Mouse (Mus musculus) MEL (cell line): ENCODE data around the gene Siah1a. TPM values are rescaled to one million over a fixed set of nuclear protein-coding genes. Genes with fewer than 3 reads are reported as not detected.

Source experiments
- DNase-seq: peaks from one replicate; pipeline ENCODE4 v3.0.0; 2011; ENCODE audit warnings: low read depth, low spot score
- H3K27ac ChIP-seq: 2 replicates; pipeline ENCODE4 v1.5.1; 2012; ENCODE audit warnings: low read depth, mild to moderate bottlenecking, control low read depth, low read length, moderate library complexity; ENCODE audit not compliant: control insufficient read depth
- H3K27me3 ChIP-seq, 2 experiments: fragments of 150-350 bp in 1 of 2; sonication (generic) in 1 of 2; 2 replicates each; pipeline ENCODE4 v1.6.1; 2012; ENCODE audit warnings: low read length in 2 of 2, mild to moderate bottlenecking in 2 of 2, improper control_type of control experiment in 1 of 2, moderate library complexity in 1 of 2; ENCODE audit not compliant: insufficient read depth in 2 of 2, control insufficient read depth in 1 of 2
- H3K36me3 ChIP-seq, 2 experiments: 2 replicates each; pipeline ENCODE4 v1.6.1; 2012 to 2014; ENCODE audit warnings: low read length in 2 of 2, improper control_type of control experiment in 1 of 2, inconsistent platforms in 1 of 2, mild to moderate bottlenecking in 1 of 2; ENCODE audit not compliant: insufficient read depth in 2 of 2, control insufficient read depth in 1 of 2
- H3K4me1 ChIP-seq, 2 experiments: fragments of 150-350 bp in 1 of 2; sonication (generic) in 1 of 2; 2 replicates each; pipeline ENCODE4 v1.6.1; 2012; ENCODE audit warnings: low read length in 2 of 2, improper control_type of control experiment in 1 of 2, mild to moderate bottlenecking in 1 of 2; ENCODE audit not compliant: insufficient read depth in 2 of 2, control insufficient read depth in 1 of 2
- H3K4me3 ChIP-seq, 2 experiments: fragments of 150-350 bp in 1 of 2; sonication (generic) in 1 of 2; 2 replicates each; pipeline ENCODE4 v1.5.1; 2012; ENCODE audit warnings: low read depth in 2 of 2, low read length in 2 of 2, mild to moderate bottlenecking in 2 of 2, moderate library complexity in 2 of 2, control low read depth in 1 of 2, improper control_type of control experiment in 1 of 2; ENCODE audit not compliant: control insufficient read depth in 1 of 2, insufficient read depth in 1 of 2
- H3K79me2 ChIP-seq: 2 replicates; pipeline ENCODE4 v1.6.1; 2012; ENCODE audit warnings: mild to moderate bottlenecking, low read length, moderate library complexity; ENCODE audit not compliant: control insufficient read depth, poor library complexity, insufficient read depth
- H3K9ac ChIP-seq: 2 replicates; pipeline ENCODE4 v1.6.1; 2012; ENCODE audit warnings: low read depth, mild to moderate bottlenecking, control low read depth, low read length, moderate library complexity; ENCODE audit not compliant: control insufficient read depth, poor library complexity, severe bottlenecking
- H3K9me3 ChIP-seq: fragments of 150-350 bp; sonication (generic); replicated peaks from 2 replicates; pipeline ENCODE4 v1.6.1; 2012; ENCODE audit warnings: mild to moderate bottlenecking, low read length, improper control_type of control experiment, moderate library complexity; ENCODE audit not compliant: insufficient read depth
- BHLHE40 ChIP-seq: IDR thresholded peaks from 2 replicates; pipeline ENCODE4 v1.6.1; 2012; ENCODE audit warnings: low read depth, mild to moderate bottlenecking, inconsistent platforms, low read length, improper control_type of control experiment, borderline replicate concordance
- CHD1 ChIP-seq: IDR thresholded peaks from 2 replicates; pipeline ENCODE4 v1.6.1; 2012; ENCODE audit warnings: low read depth, mild to moderate bottlenecking, inconsistent platforms, low read length, improper control_type of control experiment
- CHD2 ChIP-seq: IDR thresholded peaks from 2 replicates; pipeline ENCODE4 v1.6.1; 2011; ENCODE audit warnings: low read length, improper control_type of control experiment
- CTCF ChIP-seq, 3 experiments: IDR thresholded peaks in 2 of 3; conservative IDR thresholded peaks in 1 of 3; 2 replicates each; pipeline ENCODE4 v1.5.1; 2011 to 2012; ENCODE audit warnings: low read length in 3 of 3, low read depth in 2 of 3, mild to moderate bottlenecking in 2 of 3, improper control_type of control experiment in 1 of 3, inconsistent platforms in 1 of 3, mixed read lengths in 1 of 3, moderate library complexity in 1 of 3; ENCODE audit not compliant: control insufficient read depth in 1 of 3, insufficient read depth in 1 of 3, poor library complexity in 1 of 3, severe bottlenecking in 1 of 3
- EP300 ChIP-seq, 2 experiments: IDR thresholded peaks; 2 replicates each; pipeline ENCODE4 v1.6.1; 2011; ENCODE audit warnings: improper control_type of control experiment in 2 of 2, low read length in 2 of 2, low read depth in 1 of 2, mild to moderate bottlenecking in 1 of 2
- ETS1 ChIP-seq: IDR thresholded peaks from 2 replicates; pipeline ENCODE4 v1.6.1; 2012; ENCODE audit warnings: low read depth, mild to moderate bottlenecking, inconsistent platforms, low read length, improper control_type of control experiment, moderate library complexity
- GATA1 ChIP-seq: IDR thresholded peaks from 2 replicates; pipeline ENCODE4 v1.6.1; 2011; ENCODE audit warnings: low read depth, low read length, improper control_type of control experiment
- KAT2A ChIP-seq: conservative IDR thresholded peaks from 2 replicates; pipeline ENCODE4 v1.6.1; 2012; ENCODE audit warnings: low read depth, low read length, improper control_type of control experiment, inconsistent platforms
- MAFK ChIP-seq: IDR thresholded peaks from 2 replicates; pipeline ENCODE4 v1.6.1; 2011; ENCODE audit warnings: low read depth, mild to moderate bottlenecking, low read length, improper control_type of control experiment, borderline replicate concordance
- MAX ChIP-seq: IDR thresholded peaks from 2 replicates; pipeline ENCODE4 v1.6.1; 2011; ENCODE audit warnings: low read length, improper control_type of control experiment
- MAZ ChIP-seq: IDR thresholded peaks from 2 replicates; pipeline ENCODE4 v1.6.1; 2012; ENCODE audit warnings: low read depth, mild to moderate bottlenecking, inconsistent platforms, low read length, improper control_type of control experiment
- MEF2A ChIP-seq: IDR thresholded peaks from 2 replicates; pipeline ENCODE4 v1.6.1; 2014; ENCODE audit warnings: low read depth, mild to moderate bottlenecking, inconsistent platforms, low read length, improper control_type of control experiment; ENCODE audit not compliant: poor library complexity, insufficient replicate concordance, severe bottlenecking; ENCODE audit errors: extremely low read depth
- MYB ChIP-seq: IDR thresholded peaks from 2 replicates; pipeline ENCODE4 v1.6.1; 2011; ENCODE audit warnings: mild to moderate bottlenecking, low read depth, low read length, improper control_type of control experiment
- MYC ChIP-seq: IDR thresholded peaks from 2 replicates; pipeline ENCODE4 v1.6.1; 2011; ENCODE audit warnings: low read depth, mild to moderate bottlenecking, low read length, improper control_type of control experiment, moderate library complexity
- NELFE ChIP-seq: IDR thresholded peaks from 2 replicates; pipeline ENCODE4 v1.6.1; 2011; ENCODE audit warnings: low read depth, low read length, improper control_type of control experiment
- NRF1 ChIP-seq: IDR thresholded peaks from 2 replicates; pipeline ENCODE4 v1.6.1; 2014; ENCODE audit warnings: low read depth, mild to moderate bottlenecking, inconsistent platforms, low read length, improper control_type of control experiment, moderate library complexity; ENCODE audit not compliant: poor library complexity, insufficient read depth, severe bottlenecking
- POLR2A ChIP-seq, 2 experiments: IDR thresholded peaks; 2 replicates each; pipeline ENCODE4 v1.6.1; 2011 to 2012; ENCODE audit warnings: low read length in 2 of 2, mild to moderate bottlenecking in 2 of 2, control low read depth in 1 of 2, improper control_type of control experiment in 1 of 2, low read depth in 1 of 2, moderate library complexity in 1 of 2; ENCODE audit not compliant: control insufficient read depth in 1 of 2, insufficient read depth in 1 of 2, poor library complexity in 1 of 2
- POLR2AphosphoS2 ChIP-seq: IDR thresholded peaks from 2 replicates; pipeline ENCODE4 v1.6.1; 2011; ENCODE audit warnings: low read length, improper control_type of control experiment
- RAD21 ChIP-seq: IDR thresholded peaks from 2 replicates; pipeline ENCODE4 v1.6.1; 2011; ENCODE audit warnings: mild to moderate bottlenecking, low read depth, low read length, improper control_type of control experiment
- SIN3A ChIP-seq: IDR thresholded peaks from 2 replicates; pipeline ENCODE4 v1.6.1; 2012; ENCODE audit warnings: low read length, improper control_type of control experiment, inconsistent platforms
- TAL1 ChIP-seq: IDR thresholded peaks from 2 replicates; pipeline ENCODE4 v1.6.1; 2012; ENCODE audit warnings: mild to moderate bottlenecking, inconsistent platforms, low read length, moderate library complexity, mixed read lengths
- TCF12 ChIP-seq: IDR thresholded peaks from 2 replicates; pipeline ENCODE4 v1.6.1; 2014; ENCODE audit warnings: low read depth, mild to moderate bottlenecking, inconsistent platforms, low read length, improper control_type of control experiment, moderate library complexity
- USF1 ChIP-seq: IDR thresholded peaks from 2 replicates; pipeline ENCODE4 v1.6.1; 2014; ENCODE audit warnings: low read depth, mild to moderate bottlenecking, inconsistent platforms, low read length, improper control_type of control experiment, moderate library complexity
- ZKSCAN1 ChIP-seq: IDR thresholded peaks from 2 replicates; pipeline ENCODE4 v1.6.1; 2012; ENCODE audit warnings: low read depth, mild to moderate bottlenecking, inconsistent platforms, low read length, improper control_type of control experiment, moderate library complexity
- ZMIZ1 ChIP-seq: IDR thresholded peaks from 2 replicates; pipeline ENCODE4 v1.6.1; 2012; ENCODE audit warnings: low read depth, mild to moderate bottlenecking, inconsistent platforms, low read length, improper control_type of control experiment, moderate library complexity
- polyA plus RNA-seq, 2 experiments: library from polyadenylated mRNA; stranded (reverse) in 1 of 2; unstranded in 1 of 2; fragments of >175 nt in 1 of 2; fragments of >200 nt in 1 of 2; gene quantifications; 2 replicates each; pipeline versions ENCODE4 v1.2.1 to v1.2.4; 2012; ENCODE audit warnings: low replicate concordance in 2 of 2, low read depth in 1 of 2; ENCODE audit not compliant: insufficient read length in 2 of 2, insufficient read depth in 1 of 2, missing spikeins in 1 of 2
- total RNA-seq: library from RNA; depleted of rRNA; stranded (reverse); fragments of 300-350 nt; gene quantifications from 2 replicates; pipeline ENCODE4 v1.2.3, GENCODE M21; 2012

The Siah1a gene
- total and polyA plus RNA-seq, 3 experiments = 8.3 to 12.2 TPM; not detected in 1

DNA sequence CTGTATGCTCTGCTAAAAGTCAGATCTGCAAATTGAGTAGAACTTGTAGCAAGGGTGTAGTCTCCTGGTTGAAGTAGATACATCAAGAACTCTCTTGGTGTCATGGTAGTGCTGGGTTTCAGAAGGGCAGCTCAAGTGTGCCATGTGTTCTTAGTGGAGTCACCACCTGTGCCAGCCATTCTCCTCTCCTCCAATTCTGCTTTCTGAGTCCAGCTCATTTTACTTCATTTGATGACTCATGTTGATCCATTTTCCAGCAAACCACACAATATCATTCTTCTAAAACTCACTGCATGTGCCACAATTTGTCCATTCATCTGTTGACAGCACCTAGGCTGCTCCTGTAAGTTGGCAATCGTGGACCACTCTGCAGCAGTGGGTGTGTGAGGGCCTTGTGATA lies 53.6 kb downstream of the Siah1a start:
- no peak for DNase-seq
- peaks cover 0 to 1% of the 10 kb centered on the region in 2 experiments; a peak in 1 of 4 replicates for H3K36me3 ChIP-seq
- H3K9ac ChIP-seq = no peak overlapping the region
- no peak overlapping the region for H3K4me3 ChIP-seq
- no peaks in the 10 kb centered on the region for H3K79me2 ChIP-seq
- H3K9me3 ChIP-seq = no peaks in the 10 kb centered on the region
- H3K27ac ChIP-seq = no peak overlapping the region
- no peak for TF ChIP-seq RAD21
- TF ChIP-seq MAFK = no peak
- TF ChIP-seq MAZ = no peak
- no peak for TF ChIP-seq SIN3A
- no peak for TF ChIP-seq ETS1
- no peak for TF ChIP-seq MYB
- no peak for TF ChIP-seq ZKSCAN1
- TF ChIP-seq TAL1 = no peak
- no peak for TF ChIP-seq NELFE
- no peak for TF ChIP-seq USF1
- TF ChIP-seq POLR2AphosphoS2 = no peak
- no peak for TF ChIP-seq MEF2A
- no peak for TF ChIP-seq POLR2A (IDR thresholded peaks at IDR 0.05; ENCODE audit: control insufficient read depth in 1 of 2, insufficient read depth in 1 of 2, low read depth in 1 of 2, low read length in 2 of 2, poor library complexity in 1 of 2)
- no peak for TF ChIP-seq ZMIZ1
- no peak for TF ChIP-seq CHD1
- TF ChIP-seq KAT2A = no peak
- no peak for TF ChIP-seq BHLHE40
- TF ChIP-seq GATA1 = no peak
- H3K4me1 ChIP-seq = no peaks in the 10 kb centered on the region
- H3K27me3 ChIP-seq = no peaks in the 10 kb centered on the region

DNA sequence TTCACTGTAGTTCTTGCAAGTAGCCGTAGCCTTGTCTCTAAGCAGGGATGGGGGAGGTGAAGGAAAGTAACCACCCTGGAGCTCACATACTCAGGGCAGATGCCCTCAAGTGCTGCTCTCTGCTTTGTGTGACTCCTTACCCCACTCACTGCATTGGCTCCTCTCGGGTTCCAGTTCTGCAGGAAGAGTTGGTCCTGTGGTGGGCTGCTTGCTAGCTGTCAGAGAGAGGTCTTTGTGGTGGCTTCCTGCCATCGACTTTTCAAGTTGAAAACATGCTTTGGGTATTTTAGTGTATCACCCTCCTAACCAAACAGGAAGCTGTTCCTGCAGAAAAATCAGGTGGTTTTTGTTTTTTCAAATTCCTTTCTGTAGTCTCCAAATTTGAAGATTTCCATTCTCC lies 59.1 kb downstream of the Siah1a start:
- Histone ChIP-seq H3K4me1 (no peaks in the 10 kb centered on the region), H3K27me3 (no peaks in the 10 kb centered on the region), H3K9ac (no peak overlapping the region), H3K9me3 (no peaks in the 10 kb centered on the region), H3K79me2 (no peaks in the 10 kb centered on the region), H3K27ac (no peak overlapping the region), H3K4me3 (no peak overlapping the region), H3K36me3 (0 out of 4 replicates have a peak, but pooled peaks cover 0 to 1% of the 10 kb centered on the region in 2 experiments)
- no peak for DNase-seq
- TF ChIP-seq TCF12 (no peak), ZMIZ1 (no peak), MYC (no peak), NRF1 (no peak), USF1 (no peak), MEF2A (no peak), GATA1 (no peak), CTCF (IDR thresholded peaks at IDR 0.05 in 2 of 3, conservative IDR thresholded peaks at IDR 0.05 in 1 of 3; ENCODE audit: control insufficient read depth in 1 of 3, insufficient read depth in 1 of 3, low read depth in 2 of 3, low read length in 3 of 3, poor library complexity in 1 of 3, severe bottlenecking in 1 of 3) (no peak), POLR2AphosphoS2 (no peak), CHD2 (no peak), EP300 (IDR thresholded peaks at IDR 0.05; ENCODE audit: low read depth in 1 of 2, low read length in 2 of 2) (no peak), MAX (no peak), SIN3A (no peak)
